Mouse (Mus musculus) heart, embryonic 11.5 days (tissue): ENCODE data around the gene Elobl. TPM values are rescaled to one million over a fixed set of nuclear protein-coding genes. Genes with fewer than 3 reads are reported as not detected.
A peak's percentile ranks its signal among the peaks of the same experiment; 100 is the strongest.

Source experiments
- ATAC-seq: fragments of 200-750 bp; cut with Nextera tagmentation; replicated peaks from 2 replicates; pipeline ENCODE4 v1.8.0; 2017; ENCODE audit warnings: moderate library complexity; ENCODE audit not compliant: insufficient number of reproducible peaks, low FRiP score, low TSS enrichment
- H3K27ac ChIP-seq: fragments of 300-500 bp; sonication (generic); 2 replicates; pipeline ENCODE4 v1.5.1; 2014; ENCODE audit warnings: mild to moderate bottlenecking, low read depth, low read length
- H3K27me3 ChIP-seq: fragments of 300-500 bp; sonication (generic); 2 replicates; pipeline ENCODE4 v1.6.1; 2014; ENCODE audit warnings: mild to moderate bottlenecking, low read length, mixed read lengths; ENCODE audit not compliant: control insufficient read depth, insufficient read depth
- H3K36me3 ChIP-seq: fragments of 300-500 bp; sonication (generic); 2 replicates; pipeline ENCODE4 v1.6.1; 2014; ENCODE audit warnings: mild to moderate bottlenecking, low read length, moderate library complexity, mixed read lengths; ENCODE audit not compliant: control insufficient read depth, insufficient read depth
- H3K4me1 ChIP-seq: fragments of 300-500 bp; sonication (generic); 2 replicates; pipeline ENCODE4 v1.6.1; 2014; ENCODE audit warnings: low read length; ENCODE audit not compliant: control insufficient read depth, insufficient read depth
- H3K4me2 ChIP-seq: fragments of 300-500 bp; sonication (generic); 2 replicates; pipeline ENCODE4 v1.6.1; 2014; ENCODE audit warnings: mild to moderate bottlenecking, moderate library complexity
- H3K4me3 ChIP-seq: fragments of 300-500 bp; sonication (generic); 2 replicates; pipeline ENCODE4 v1.5.1; 2014; ENCODE audit warnings: low read depth, low read length
- H3K9ac ChIP-seq: fragments of 300-500 bp; sonication (generic); 2 replicates; pipeline ENCODE4 v1.6.1; 2014; ENCODE audit warnings: mild to moderate bottlenecking, low read depth, low read length, moderate library complexity
- H3K9me3 ChIP-seq: fragments of 300-500 bp; sonication (generic); replicated peaks from 2 replicates; pipeline ENCODE4 v1.6.1; 2016; ENCODE audit warnings: low read length; ENCODE audit not compliant: control insufficient read depth
- WGBS: fragments of 180-500 bp; shearing (Covaris S2); extraction: QIAGEN DNeasy Blood & Tissue Kit; methylation state at CpG from one replicate; pipeline ENCODE4 v1.1.7; 2014; ENCODE audit not compliant: insufficient replicate concordance; 5-methylcytosine and 5-hydroxymethylcytosine counted together
- polyA plus RNA-seq: library from polyadenylated mRNA; unstranded; fragments of >200 nt; fragmentation: Nextera tagmentation; extraction: Ambion mirVana; gene quantifications from 2 replicates; pipeline ENCODE4 v1.2.1, GENCODE M21; 2014

Elobl gene
- polyA plus RNA-seq, result not detected in 2 replicates

DNA sequence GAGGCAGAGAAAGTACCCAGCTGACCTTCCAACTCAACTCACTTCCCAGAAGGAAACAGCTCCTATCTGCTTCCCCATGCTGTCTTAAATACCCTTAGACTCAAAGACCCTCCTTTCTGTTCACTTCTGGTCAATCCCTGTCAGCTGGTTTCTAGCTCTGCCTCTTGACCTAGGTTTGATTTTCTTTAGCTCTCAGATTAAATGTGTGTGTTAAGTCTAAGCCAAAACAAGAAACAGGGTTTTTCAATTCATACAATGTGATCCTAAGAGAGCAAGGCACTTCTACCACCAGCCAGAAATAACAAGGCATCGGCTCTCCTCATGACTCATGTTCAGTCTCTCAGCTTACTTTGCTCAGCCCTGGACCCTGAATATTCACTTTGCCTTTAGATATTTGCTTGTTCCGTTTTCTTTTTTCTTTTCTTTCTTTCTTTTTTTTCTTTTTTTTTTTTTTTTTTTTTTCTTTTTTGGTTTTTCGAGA, at the start of gene Elobl:
Gene Elobl, minus strand, starts transcription at position 51 of the 481 bp plus-strand sequence.
- WGBS, result 87% methylated on average over 2 of the region's 3 CpGs
- H3K27ac ChIP-seq, result no peak within 1 kb of the TSS

DNA sequence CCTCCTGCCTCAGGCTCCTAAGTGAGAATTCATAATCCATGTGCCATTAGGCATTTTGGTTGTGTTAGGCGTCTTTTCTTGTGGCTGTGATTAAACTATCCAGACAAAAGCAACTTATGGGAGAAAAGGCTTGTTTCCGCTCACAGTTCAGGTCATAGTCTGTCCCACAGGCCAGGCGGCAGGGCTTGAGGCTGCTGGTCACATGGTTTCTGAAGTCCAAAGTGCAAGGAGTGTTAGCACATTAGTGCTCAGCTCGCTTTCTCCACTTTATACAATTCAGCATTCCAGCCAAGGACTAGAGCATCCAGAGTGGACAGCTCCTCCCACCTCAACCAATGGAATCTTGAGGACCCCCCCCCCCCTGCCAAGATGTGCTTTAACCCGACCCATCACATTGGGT, 45.5 kb upstream of the Elobl start:
- no peak overlapping the region for H3K27ac ChIP-seq
- H3K9me3 ChIP-seq, result no peaks in the 10 kb centered on the region
- no peak overlapping the region for H3K4me3 ChIP-seq
- 86% methylated on average over 5 of the region's 5 CpGs for WGBS
- no peak overlapping the region for H3K9ac ChIP-seq
- ATAC-seq, result no peak
- no peaks in the 10 kb centered on the region for H3K4me1 ChIP-seq
- H3K36me3 ChIP-seq, result peaks cover 26% of the 10 kb centered on the region
- no peak overlapping the region for H3K4me2 ChIP-seq
- no peaks in the 10 kb centered on the region for H3K27me3 ChIP-seq

More for the DNA sequence above, at the start of gene Elobl:
- Histone ChIP-seq H3K27me3 (no peaks in the 10 kb centered on the region), H3K36me3 (no peaks in the 10 kb centered on the region), H3K4me2 (no peak within 1 kb of the TSS), H3K4me1 (no peaks in the 10 kb centered on the region), H3K9me3 (no peaks in the 10 kb centered on the region), H3K4me3 (no peak within 1 kb of the TSS), H3K9ac (no peak within 1 kb of the TSS)
- no peak for ATAC-seq

GRCm38 (mm10) chr11:89009496-89009895, 42.8 kb upstream of the Elobl start:
- ATAC-seq, result no peak
- Histone ChIP-seq H3K9ac (no peak overlapping the region), H3K9me3 (no peaks in the 10 kb centered on the region), H3K4me2 (no peak overlapping the region), H3K4me1 (no peaks in the 10 kb centered on the region), H3K27ac (no peak overlapping the region), H3K27me3 (no peaks in the 10 kb centered on the region), H3K36me3 (peaks cover 20% of the 10 kb centered on the region), H3K4me3 (no peak overlapping the region)
- 90% methylated on average over 7 of the region's 7 CpGs for WGBS

- Histone ChIP-seq H3K27ac (no peak overlapping the region), H3K4me2 (no peak overlapping the region), H3K36me3 (peaks cover 20% of the 10 kb centered on the region), H3K27me3 (no peaks in the 10 kb centered on the region), H3K4me3 (no peak overlapping the region), H3K4me1 (no peaks in the 10 kb centered on the region), H3K9me3 (no peaks in the 10 kb centered on the region), H3K9ac (no peak overlapping the region)
- ATAC-seq, result no peak
- WGBS, result 83% methylated on average over 9 of the region's 9 CpGs
These were observed 42.3 kb upstream of the Elobl start for GRCm38 (mm10) chr11:89009066-89009465.

DNA sequence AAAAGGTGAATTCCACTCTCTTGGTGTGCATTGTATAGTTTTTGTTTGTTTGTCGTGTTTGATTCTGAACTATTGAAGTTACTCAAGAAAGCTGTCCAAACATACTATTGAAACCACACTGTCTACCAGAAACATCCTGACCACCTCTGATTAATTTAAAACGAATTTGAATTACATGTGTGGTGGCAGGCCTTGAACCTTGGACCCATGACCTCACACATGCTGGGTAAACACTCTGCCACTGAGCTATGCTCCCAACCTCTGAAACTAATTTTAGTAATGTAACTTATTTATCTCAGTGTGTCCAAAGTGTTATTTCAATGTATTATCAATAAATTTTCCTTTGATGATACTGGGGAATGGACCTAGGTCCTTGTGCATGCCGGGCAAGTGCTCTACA, 40.9 kb upstream of the Elobl start:
- Histone ChIP-seq H3K4me2 (no peak overlapping the region), H3K27me3 (no peaks in the 10 kb centered on the region), H3K9ac (no peak overlapping the region), H3K4me3 (no peak overlapping the region), H3K36me3 (peaks cover 18% of the 10 kb centered on the region), H3K4me1 (peaks cover 10% of the 10 kb centered on the region), H3K27ac (no peak overlapping the region), H3K9me3 (no peaks in the 10 kb centered on the region)
- 88% methylated on average over 3 of the region's 3 CpGs for WGBS
- no peak for ATAC-seq

- H3K4me1 ChIP-seq, result peaks cover 10% of the 10 kb centered on the region
- no peak for ATAC-seq
- no peaks in the 10 kb centered on the region for H3K9me3 ChIP-seq
- no peak overlapping the region for H3K27ac ChIP-seq
- H3K4me2 ChIP-seq, result no peak overlapping the region
- no peaks in the 10 kb centered on the region for H3K27me3 ChIP-seq
- H3K36me3 ChIP-seq, result peaks cover 9% of the 10 kb centered on the region
- H3K4me3 ChIP-seq, result no peak overlapping the region
- H3K9ac ChIP-seq, result no peak overlapping the region
These were observed 39.7 kb upstream of the Elobl start for GRCm38 (mm10) chr11:89006404-89006803.

DNA sequence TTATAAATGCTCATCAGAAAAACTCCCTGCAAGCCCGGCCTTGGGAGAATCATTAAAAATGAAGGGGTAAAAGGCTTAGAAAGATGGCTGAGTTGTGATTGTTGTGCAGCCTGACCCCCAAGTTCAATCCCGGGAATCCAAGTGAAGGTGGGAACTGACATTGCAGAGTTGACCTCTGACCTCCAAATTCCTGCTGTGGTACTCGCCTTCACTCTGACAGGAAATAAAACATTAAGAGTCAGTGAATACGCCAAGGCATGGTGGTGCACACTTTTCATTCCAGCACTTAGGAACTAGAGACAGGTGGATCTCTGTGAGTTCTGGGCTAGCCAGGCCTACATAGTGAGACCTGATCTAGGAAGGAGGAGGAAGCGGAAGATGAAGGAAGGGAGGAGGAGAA, 38.7 kb upstream of the Elobl start:
- H3K4me3 ChIP-seq, result no peak overlapping the region
- H3K9me3 ChIP-seq, result no peaks in the 10 kb centered on the region
- no peak for ATAC-seq
- 72% methylated on average over 5 of the region's 5 CpGs for WGBS
- peaks cover 12% of the 10 kb centered on the region for H3K4me1 ChIP-seq
- 0 out of 2 replicates have a peak, but pooled peaks cover 3% of the 10 kb centered on the region for H3K36me3 ChIP-seq
- H3K27ac ChIP-seq, result no peak overlapping the region
- no peak overlapping the region for H3K9ac ChIP-seq
- H3K4me2 ChIP-seq, result no peak overlapping the region
- H3K27me3 ChIP-seq, result no peaks in the 10 kb centered on the region

GRCm38 (mm10) chr11:89003726-89004125, 37.0 kb upstream of the Elobl start:
- H3K4me3 ChIP-seq, result no peak overlapping the region
- H3K27ac ChIP-seq, result no peak overlapping the region
- H3K4me2 ChIP-seq, result 0 out of 2 replicates have a peak overlapping the region, but pooled peaks have one; percentile 3
- no peak overlapping the region for H3K9ac ChIP-seq
- no peak for ATAC-seq
- peaks cover 15% of the 10 kb centered on the region for H3K4me1 ChIP-seq
- no peaks in the 10 kb centered on the region for H3K36me3 ChIP-seq
- no peaks in the 10 kb centered on the region for H3K9me3 ChIP-seq
- whole genome bisulfite sequencing, result 69% methylated on average over 4 of the region's 4 CpGs
- no peaks in the 10 kb centered on the region for H3K27me3 ChIP-seq

GRCm38 (mm10) chr11:89003078-89003477, 36.3 kb upstream of the Elobl start:
- Histone ChIP-seq H3K4me1 (peaks cover 15% of the 10 kb centered on the region), H3K9ac (no peak overlapping the region), H3K4me2 (peak overlapping the region; percentile 25), H3K9me3 (no peaks in the 10 kb centered on the region), H3K27ac (no peak overlapping the region), H3K36me3 (no peaks in the 10 kb centered on the region), H3K27me3 (no peaks in the 10 kb centered on the region), H3K4me3 (no peak overlapping the region)
- 49% methylated on average over 6 of the region's 6 CpGs for WGBS
- no peak for ATAC-seq
